18 mouse cellular contexts compared by ENCODE assay signal in genomic region chr11:57716721-57717120, GRCm38 (mm10).
"Had no signal": no experiment of that assay in that cellular context is flagged by ENCODE, and none has a peak within 500 bp of the region (broad histone marks: within the 10 kb centered on the region; RNA-seq: fewer than 3 reads in every experiment).

No protein-coding gene starts in this region.

- H3K4me3 ChIP-seq: liver, embryonic 12.5 days; myocyte; neural tube, embryonic 13.5 days; neural tube, embryonic 15.5 days had no signal

- ATAC-seq: liver, embryonic 12.5 days had no signal

- H3K9me3 ChIP-seq: liver, embryonic 12.5 days; neural tube, embryonic 13.5 days; neural tube, embryonic 15.5 days had no signal

- H3K27ac ChIP-seq: liver, embryonic 12.5 days; liver, embryonic 14.5 days; neural tube, embryonic 13.5 days; neural tube, embryonic 15.5 days had no signal

- H3K36me3 ChIP-seq: neural tube, embryonic 13.5 days; neural tube, embryonic 15.5 days had no signal

- H3K27me3 ChIP-seq: liver, embryonic 12.5 days; neural tube, embryonic 13.5 days; neural tube, embryonic 15.5 days had no signal

- H3K9ac ChIP-seq: liver, embryonic 12.5 days; liver, embryonic 14.5 days; lung, embryonic 14.5 days; neural tube, embryonic 13.5 days; neural tube, embryonic 15.5 days had no signal

- H3K4me2 ChIP-seq: liver, embryonic 12.5 days; lung, embryonic 14.5 days; midbrain, embryonic 11.5 days; neural tube, embryonic 13.5 days; neural tube, embryonic 15.5 days had no signal

- DNase-seq: lung, adult 18-20 months; lung, postnatal 10 days; lung, postnatal 4 days; midbrain, embryonic 14.5 days; right cerebral cortex, adult 18-20 months; right cerebral cortex, postnatal 25 days; right cerebral cortex, postnatal 4 days; spleen, adult 18-20 months; thymus, adult 18-20 months; thymus, postnatal 14 days; thymus, postnatal 36 days had no signal
